Mouse (Mus musculus) heart, postnatal 25 days (tissue): Measurements from ENCODE around the gene Ankrd52. TPM values are rescaled to one million over a fixed set of nuclear protein-coding genes. Genes with fewer than 3 reads are reported as not detected.

Experiments
- DNase-seq: peaks from one replicate; pipeline ENCODE4 v3.0.0; 2022; ENCODE audit warnings: low spot score
- intact Hi-C: fragments of 180-260 bp; cut with DNase I; formaldehyde crosslinking; loops from one replicate; pipeline ENCODE4 v1.15.1; 2025
- total RNA-seq, 2 experiments: library from RNA; stranded (reverse); gene quantifications; 2 replicates each; pipeline ENCODE4 v1.2.3; 2021

The Ankrd52 gene
- total RNA-seq, 2 experiments from 2014 or later = 43.7 to 51.0 TPM

DNA sequence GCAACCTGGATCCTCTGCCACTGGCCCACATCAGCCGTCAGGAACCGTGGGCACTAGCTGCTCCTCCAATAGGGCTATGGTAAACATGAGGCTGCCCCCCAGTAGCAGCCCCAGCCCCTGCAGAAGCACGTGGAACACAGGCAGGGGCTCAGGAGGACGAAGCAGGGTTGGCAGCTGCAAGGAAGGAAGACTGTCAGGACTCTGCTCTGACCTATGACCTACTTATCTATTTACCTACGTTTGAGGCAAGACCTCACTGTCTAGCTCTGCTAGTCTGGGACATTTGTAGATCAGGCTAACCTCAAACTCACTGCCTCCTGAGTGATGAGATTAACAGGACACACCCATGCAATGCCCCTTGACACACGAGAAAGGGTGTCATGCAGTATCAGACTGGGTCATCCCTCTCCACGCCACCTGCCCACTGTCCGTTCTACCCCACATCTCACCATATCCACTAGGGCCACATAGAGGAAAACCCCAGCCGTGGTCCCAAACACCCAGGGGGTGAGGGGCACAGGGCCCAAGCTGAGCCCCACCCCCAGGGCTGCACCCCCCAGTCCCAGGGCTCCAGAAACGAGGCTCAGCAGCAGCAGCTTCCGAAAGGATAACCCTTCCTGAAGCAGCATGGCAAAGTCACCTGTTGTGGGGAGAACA is 19.2 kb downstream of the Ankrd52 start:
- DNase-seq = no peak
- intact Hi-C loops = no loop called here

DNA sequence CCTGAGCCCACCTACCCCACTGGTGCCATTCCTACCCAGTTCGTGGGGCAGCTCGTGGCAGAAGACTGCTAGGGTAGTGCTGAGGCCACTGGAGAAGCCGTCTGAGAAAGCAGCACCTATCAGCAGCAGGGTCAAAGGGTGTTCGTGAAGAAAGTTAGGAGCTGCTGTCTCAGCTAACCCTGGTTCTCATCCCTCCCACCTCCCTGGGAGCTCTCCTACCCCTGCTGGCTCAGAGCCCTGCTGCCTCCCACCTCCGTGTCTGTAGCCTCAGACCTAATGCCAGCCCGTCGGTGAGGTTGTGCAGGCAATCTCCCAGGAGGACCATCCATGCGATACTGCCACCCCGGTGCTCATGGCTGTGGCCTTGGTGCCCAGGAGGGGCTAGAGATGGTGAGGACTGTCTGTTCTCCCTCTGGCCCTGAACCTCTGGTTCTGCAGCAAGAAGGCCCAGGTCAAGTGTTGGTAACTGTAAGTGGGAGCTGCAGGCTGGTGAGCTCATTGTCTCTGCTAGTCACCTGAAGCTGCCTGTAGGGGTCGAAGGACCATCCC is 19.9 kb downstream of the Ankrd52 start:
- DNase-seq = no peak
- intact Hi-C loops = no loop called here

DNA sequence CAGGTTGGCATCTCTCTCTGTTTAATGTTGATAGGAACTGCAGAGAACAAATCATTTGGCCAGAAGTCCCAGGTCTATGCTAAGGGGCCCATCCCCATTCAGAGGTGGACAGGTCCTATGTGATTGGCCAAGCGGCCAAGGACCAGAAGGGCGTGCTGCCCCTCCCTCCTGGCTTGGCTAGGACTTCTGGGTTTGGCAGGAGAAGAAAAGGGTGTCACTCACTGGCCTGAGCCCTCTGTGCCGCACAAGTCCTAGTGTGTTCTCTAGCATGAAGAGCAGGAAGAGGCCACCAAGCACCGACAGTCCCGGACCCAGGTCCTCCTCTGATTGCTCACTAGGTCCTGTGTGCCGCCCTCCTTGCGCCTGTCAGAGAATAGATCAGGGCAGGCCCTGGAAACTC is 20.6 kb downstream of the Ankrd52 start:
- intact Hi-C loops = no loop called here
- no peak for DNase-seq

DNA sequence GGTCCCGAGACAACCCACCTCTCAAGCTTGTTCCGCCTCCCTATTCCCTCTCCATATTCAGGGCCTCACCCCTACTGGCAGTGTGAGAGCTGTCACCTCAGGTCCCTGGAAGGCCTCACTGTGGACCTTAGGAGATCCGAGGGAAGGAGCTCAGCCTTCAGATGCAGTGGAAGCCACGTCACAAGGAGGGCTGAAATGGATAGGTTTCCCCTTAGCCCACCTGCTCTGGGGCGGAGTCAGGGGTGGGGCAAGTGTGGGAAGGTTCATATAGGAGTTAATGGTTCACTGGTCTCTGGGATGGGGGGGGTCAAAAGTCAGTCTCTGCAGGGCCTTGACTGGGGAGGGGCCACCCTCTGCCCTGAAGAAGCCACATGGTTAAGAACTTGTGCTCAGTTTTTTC is 23.4 kb downstream of the Ankrd52 start:
- intact Hi-C loops = no loop called here

DNA sequence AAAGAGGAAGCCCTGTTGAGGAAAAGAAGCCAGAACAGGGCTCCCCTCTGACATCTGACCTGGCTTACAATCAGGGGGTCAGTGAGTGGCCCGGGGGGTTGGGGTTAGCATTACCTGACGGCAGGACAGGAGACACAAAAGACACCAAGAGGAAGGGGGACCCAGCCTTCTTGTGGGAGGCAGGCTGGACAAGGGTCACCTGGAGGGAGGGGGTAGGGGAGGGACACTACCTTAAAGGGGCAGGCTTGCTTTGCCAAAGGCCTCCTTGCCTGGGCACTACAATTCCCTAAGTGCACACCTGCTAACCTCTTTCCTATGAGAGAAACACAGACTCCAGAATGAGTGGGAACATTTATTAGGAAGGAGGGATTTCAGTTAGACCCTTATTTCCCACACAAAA is 24.1 kb downstream of the Ankrd52 start, which contains the start of gene Slc39a5:
Slc39a5 (minus strand) TSS at position 174 of the 400 bp plus-strand sequence.
- intact Hi-C loops = no loop called here

More for the DNA sequence above, 23.4 kb downstream of the Ankrd52 start:
- no peak for DNase-seq

DNA sequence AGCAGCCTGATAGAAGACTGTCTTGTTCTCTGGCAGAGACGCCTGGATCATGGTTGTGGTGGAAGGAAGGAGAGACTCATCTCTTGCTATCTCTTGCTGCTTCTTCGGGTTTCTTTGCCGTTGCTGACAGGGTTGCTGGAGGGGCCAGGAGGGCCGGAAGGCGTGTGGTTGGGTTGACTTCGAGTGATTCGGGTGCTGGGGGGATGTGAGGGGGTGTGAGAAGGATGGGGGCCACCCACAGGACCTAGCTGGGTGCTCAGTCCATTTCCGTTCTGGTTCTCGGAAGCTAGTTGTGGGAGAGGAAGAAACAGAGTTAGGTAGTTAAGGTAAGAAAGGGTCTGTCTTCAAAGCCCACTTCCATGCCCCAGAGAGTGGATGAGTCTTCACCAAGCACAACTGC is 24.7 kb downstream of the Ankrd52 start:
- intact Hi-C loops = no loop called here
- no peak for DNase-seq

More for the DNA sequence above, 24.1 kb downstream of the Ankrd52 start, which contains the start of gene Slc39a5:
- DNase-seq = no peak

DNA sequence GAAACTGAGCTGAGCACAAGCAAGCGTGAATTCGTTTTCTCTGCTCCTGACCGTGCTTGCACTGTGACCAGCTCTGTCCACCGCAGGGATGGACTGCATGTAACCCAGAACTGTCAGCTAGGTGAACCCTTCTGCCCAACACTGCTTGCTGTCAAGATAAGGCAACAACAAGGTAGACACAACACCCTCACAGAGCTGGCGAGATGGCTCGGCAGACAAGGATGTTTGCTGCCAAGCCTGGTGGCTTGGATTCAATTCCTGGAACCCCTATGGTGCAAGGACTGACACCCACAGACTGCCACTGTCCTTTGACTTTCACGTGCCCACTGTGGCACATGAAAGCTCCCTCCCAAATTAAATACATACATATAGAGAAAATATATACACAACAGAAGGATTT is 27.0 kb downstream of the Ankrd52 start:
- DNase-seq = no peak
- intact Hi-C loops = no loop called here

DNA sequence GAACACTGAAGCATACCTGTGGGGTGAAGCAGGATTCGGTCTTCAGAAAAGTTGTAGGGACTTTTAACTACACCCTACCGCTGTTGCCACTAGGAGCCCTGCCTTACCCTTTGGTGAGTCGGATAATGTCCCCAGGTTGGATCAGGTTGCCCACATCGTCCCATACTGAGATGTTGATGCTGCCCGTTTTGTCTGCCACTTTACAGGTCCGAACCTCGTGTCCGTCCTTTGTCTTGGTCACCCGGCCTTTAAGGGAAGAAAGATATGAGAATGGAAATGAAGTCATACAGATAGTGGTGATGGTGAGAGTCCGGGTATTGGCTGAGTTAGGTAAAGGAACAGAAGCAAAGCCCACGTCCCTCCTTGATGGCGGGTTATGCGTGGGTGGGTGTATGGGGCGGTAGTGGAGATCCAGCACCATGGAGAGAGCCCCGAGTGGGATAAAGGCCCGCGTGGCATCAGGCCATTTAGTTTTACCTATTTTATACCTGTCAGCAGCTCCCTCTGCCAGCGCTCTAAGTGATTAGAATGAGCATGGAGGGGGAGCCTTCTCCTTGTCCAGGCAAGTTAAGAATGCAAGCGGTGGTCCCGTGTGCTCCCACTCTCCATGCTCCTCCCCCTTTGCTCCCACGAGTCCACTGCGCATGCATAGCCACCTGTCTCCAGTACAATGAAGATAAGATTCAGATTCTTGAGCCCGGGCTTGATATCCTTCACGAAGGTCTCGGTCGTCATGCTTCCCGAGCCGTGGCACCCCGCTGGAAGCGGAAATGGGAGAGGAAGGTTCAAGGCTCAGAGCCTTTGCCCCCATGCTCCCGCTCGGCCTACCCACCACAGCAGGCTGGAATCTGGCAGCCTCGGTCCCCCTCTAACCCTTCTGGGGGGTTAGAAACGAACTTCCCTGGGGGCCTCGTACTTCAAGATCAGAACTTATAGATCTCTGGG is 31.9 kb downstream of the Ankrd52 start:
- intact Hi-C loops = loop anchor here (1.0 to 2.0 kb wide), 2 partner anchors 32 to 46 kb away; partner anchors contain the start of gene Ankrd52
- no peak for DNase-seq

DNA sequence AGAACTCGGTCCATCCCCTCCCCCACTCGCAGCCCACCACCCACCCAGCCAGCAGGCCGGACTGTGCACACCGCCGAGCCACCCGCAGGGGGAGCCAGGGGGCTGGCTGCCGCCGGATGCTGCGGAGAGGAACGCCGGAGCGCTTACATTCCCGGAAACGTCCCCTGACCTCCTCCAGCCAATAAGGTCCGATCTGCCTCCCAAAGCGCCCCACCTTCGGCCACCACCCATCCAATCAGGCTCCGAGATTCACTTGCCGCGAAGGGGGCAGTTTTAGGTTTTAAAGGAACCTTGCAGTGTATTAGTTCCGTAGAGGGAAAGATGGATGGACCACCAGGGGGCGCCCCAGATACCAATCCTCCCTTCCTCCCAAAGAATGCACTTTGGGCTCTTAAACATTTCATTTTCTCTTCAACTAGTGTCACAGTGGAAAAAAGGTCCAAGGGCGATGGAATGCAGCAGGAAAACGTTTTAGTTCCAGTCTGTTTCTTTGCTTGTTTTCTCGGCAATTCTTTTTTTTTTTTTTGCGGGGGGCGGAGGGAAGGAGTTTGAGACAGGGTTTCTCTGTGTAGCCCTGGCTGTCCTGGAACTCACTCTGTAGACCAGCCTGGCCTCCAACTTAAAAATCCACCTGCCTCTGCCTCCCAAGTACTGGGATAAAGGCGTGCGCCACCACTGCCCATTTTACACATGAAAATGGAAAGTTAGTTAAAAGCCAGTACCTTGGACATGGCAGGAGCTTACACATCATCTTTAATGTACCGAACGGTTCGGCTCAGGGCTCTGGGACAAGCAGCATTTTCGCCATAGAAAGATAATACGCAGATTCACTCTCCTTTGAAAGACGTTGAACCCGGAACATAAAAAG is 33.0 kb downstream of the Ankrd52 start:
- intact Hi-C loops = loop anchor here (1.0 to 2.0 kb wide), 2 partner anchors 33 to 45 kb away; partner anchors contain the start of gene Ankrd52
- peak; percentile 96 for DNase-seq

DNA sequence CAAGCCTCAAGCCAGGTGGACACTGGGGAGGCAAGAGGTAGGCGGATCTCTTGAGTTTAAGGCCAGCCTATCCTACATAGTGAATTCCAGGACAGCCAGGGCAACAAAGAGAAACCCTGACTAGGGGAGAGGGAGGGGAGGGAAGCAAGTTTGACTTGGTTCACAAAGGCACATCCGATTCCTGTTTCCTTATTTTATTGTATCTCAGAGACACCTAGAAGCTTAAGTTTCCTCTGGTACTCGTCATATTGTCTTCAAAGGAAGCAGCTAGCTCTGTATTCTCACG is 33.6 kb downstream of the Ankrd52 start:
- DNase-seq = no peak
- intact Hi-C loops = no loop called here

DNA sequence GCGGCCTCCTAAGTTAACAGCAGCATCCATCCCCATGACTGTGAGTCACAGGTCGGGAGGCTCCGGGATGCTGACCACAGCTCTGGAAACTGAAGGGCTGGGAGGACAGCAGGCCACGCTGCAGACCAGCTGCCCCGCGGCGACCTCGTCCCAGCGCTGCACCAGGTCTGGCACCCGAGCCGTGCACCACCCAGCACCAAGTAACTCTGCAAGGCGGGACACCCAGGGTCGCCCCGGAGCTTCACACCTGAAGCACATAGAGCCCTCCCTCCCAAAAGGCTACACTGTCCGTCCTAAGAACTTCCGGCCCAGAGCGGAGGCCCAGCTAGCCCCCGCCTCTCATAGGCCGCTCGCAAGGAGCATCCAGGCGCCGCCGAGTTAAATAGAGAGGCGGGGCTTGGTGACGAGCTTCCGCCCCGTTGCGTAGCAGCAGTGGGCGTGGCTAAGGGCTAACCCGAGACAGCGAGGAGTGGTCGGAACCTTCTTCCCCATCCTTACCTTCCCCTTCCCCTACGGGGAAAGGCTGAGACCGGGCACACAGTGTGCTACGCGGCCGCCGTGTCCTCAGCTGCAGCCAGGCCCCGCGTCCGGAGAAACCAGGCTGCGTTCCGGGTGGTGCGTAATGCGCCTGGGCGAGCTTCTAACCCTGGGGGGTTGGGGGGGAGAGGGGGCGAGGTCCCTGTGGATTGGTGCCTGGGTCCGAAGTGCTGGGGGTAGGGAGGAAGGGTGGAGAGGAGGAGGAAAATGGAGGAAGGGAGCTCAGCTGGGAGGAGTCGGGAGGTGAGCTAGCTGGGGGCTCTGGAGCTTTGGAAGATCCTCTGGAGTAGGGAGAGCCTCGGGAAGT is 34.5 kb downstream of the Ankrd52 start, which contains the start of the genes Nabp2 and Rnf41:
Nabp2 (minus strand) TSS at position 282 of the 844 bp plus-strand sequence.
Rnf41 (plus strand) TSS at position 447 of the 844 bp plus-strand sequence.
- intact Hi-C loops = no loop called here
- DNase-seq = peak; percentile 94

DNA sequence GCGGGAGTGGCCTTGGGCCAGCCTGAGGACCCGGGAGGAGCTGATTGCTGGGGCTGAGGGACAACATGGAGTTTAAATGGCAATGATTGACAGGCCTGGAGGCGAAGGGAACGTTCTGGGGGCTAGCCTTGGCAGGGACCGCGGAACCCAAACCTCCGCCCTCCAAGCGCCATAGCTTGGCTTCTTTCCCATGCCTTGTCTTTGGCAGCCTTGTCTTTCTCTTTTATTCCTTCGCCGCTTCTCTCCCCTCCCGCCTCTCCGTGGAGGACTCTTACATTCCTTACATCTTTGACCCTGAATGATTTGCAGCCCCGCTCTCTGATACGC is 35.1 kb downstream of the Ankrd52 start:
- intact Hi-C loops = no loop called here
- no peak for DNase-seq

DNA sequence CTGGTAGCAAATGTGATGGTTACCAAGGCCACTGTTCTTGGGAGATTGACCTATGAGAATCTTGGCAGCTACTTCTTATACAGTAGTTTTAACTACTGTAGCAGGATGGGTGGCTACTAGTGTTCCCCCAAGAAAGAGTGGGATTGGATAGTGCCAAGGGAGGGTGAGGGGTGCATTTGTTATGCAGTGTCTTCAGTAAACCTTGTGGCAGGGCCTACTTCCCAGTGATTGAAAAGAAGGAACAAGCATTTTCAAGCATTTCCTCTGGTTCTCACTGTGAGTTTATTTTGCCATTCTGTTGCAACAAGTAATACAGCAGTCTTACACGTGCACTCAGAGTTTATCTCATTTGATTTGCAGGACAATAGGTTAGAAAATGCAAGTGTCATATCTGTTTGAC is 35.6 kb downstream of the Ankrd52 start:
- intact Hi-C loops = no loop called here
- no peak for DNase-seq

DNA sequence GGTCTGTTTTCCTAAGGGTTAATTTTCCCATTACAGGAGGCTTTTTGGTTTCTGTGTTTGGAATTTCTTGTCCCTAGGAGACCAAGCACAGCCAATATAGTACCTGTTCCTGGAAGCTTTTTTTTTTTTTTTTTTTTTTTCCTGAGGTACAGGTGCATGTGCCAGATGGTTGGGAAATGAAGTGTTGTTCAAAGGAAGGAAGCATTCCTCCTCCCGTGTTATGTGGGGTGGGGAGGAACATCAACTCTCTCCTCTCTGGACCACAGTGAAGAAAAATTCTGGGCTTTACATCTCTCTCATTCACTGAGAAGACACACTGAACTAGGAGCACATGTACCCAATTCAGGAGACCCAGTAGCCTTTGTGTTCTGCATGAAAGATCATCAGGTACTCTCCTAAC is 36.2 kb downstream of the Ankrd52 start:
- no peak for DNase-seq
- intact Hi-C loops = no loop called here

DNA sequence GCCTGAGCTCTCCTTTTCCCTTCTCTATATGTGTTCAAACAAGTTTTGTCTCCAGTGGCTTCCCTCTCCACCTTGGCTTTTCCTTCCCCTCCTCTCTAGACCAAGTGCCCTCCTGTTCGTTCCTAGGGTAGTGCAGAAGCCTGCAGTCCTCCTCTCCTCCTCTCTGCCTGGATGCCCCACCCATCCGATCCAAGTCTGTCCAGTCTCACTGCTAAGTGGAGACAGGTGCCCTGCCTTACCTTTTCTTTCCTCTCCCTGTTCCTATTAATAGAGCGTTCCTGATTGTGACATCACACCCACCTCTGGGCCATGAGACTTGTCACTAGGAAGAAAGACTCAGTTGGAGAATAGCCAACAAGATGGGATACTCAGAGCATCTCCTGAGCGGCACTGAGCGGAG is 37.9 kb downstream of the Ankrd52 start:
- DNase-seq = no peak
- intact Hi-C loops = no loop called here

DNA sequence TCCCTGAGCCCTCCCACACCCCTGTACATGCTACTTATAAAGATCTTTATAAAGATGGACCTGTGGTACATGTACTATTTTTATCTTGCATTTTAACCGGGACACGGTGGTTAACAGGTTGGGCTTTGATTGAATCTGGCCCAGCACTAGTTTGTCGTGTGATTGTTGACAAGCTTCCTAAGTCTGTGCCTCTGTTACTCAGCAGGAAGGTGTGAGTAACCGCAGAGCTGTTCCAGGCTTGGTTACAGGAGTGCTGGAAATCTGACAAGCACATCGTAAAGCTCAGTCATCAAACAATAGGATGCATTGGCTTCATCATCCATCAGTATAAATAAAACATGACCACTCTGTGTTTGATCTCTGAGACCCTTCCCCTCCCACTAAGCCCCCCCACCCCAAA is 45.5 kb downstream of the Ankrd52 start:
- intact Hi-C loops = no loop called here
- DNase-seq = no peak

DNA sequence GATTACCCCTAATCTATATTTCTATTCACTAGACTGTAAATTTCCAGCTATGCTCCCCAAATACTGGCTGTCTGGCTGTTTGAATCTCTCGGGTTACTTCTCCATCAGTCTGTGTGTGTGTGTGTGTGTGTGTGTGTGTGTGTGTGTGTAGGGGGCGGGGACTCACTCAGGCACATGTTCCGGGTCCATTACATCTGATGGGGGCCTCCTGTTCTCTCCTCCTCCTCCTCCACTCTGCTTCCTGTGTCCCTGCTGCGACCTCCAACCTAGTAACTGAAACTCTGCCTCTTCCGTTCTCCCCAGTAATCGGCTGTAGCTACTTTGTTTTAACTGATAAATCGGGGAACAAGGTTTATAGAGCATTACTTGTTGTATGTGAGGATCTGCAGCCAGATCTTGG is 47.7 kb downstream of the Ankrd52 start:
- no peak for DNase-seq
- intact Hi-C loops = no loop called here

DNA sequence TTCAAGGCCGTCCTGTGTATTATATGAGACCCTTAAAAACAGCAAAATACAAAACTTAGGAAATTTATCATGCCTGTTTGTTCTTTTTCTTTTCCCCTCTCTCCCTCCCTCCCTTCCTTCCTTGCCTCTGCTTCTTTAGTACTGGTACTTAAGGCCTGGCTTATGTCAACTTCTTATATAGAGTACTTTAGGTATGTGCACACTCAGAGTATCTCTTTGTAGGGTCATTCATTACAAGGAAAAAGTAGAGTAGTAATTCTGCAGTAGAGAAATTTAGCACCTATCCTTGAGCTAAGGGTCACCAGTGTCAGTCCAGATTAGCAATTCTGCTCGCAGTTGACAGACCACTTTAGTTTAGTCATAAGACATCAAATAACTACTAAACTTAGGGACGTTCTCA is 48.3 kb downstream of the Ankrd52 start:
- intact Hi-C loops = no loop called here

DNA sequence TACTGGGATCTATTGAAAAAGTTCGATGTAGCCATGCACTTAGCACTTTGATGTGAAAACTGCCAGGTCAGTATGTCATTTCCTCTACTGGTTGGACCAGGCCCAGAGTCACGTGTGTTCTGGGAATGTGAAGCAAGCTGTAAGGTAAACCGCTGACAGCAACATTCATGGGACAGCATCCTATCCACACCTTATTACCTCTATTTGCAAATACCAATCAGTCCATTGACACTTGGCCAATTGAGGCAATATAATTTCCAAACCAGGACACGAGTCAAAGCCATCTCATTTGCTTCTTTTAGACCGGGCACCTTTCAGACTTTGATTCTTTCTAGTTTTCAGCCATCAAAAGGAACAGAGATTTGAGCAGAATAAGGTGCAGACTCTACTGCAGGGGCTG is 52.1 kb downstream of the Ankrd52 start:
- intact Hi-C loops = no loop called here
- no peak for DNase-seq

More for the DNA sequence above, 48.3 kb downstream of the Ankrd52 start:
- no peak for DNase-seq
